Mouse (Mus musculus) gastrocnemius, postnatal 4 days (tissue): ENCODE data around the gene Tns4. TPM values are rescaled to one million over a fixed set of nuclear protein-coding genes. Genes with fewer than 3 reads are reported as not detected.

Source experiments
- DNase-seq, 2 experiments: peaks; one replicate each; pipeline ENCODE4 v3.0.0; 2021 to 2022; ENCODE audit warnings: low spot score in 2 of 2, mixed read lengths in 2 of 2
- total RNA-seq, 2 experiments: library from RNA; stranded (reverse); gene quantifications; 2 replicates each; pipeline ENCODE4 v1.2.3; 2021

Gene Tns4
- total RNA-seq, 2 experiments from 2014 or later = 0.13 TPM; not detected in 1

GRCm38 (mm10) chr11:99055571-99056452 lies 33.3 kb downstream of the Tns4 start:
- DNase-seq = peak in 1 of 2 experiments; percentile 75

DNA sequence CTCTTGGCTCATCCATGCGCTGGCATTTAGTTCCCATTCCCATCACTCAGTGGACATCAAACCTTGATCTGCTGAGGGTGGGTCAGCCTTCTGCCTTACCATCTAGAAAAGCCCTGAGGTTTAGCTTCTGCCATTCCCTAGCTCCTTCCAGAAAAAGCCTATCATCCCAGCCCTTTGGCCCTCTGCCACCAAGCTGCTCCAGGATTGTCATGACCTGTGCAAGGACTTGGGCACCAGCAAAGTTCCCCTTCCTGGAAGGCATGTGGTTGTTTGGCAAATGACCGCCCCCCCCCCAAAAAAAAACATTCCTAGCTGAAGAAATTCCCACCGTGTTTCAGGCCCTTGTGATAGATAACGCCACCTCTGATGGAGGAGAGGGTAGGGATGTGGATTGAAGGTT lies 34.0 kb downstream of the Tns4 start:
- DNase-seq = peak in 1 of 2 experiments; percentile 57

GRCm38 (mm10) chr11:99047643-99048042 lies 41.5 kb downstream of the Tns4 start:
- peak in 1 of 2 experiments; percentile 46 for DNase-seq

DNA sequence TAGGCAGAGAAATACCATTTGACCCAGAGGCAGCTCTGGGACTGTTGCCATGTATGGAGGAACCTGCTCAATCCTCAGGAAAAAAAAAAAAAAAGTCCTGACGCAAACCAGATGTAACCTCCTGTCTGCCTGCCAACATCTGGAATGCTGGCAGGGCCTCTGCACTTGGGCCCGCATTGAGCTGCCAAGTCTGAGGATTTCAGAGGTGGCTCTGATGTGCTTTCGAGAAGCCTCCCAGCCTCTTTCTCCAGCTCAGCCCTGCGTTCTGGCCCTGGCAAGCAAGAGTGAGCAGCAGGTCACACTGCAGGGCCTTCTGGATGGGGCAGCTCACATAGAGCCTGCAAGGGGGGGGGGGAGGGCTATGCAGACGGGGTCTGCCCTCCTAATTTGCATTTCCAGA lies 42.0 kb downstream of the Tns4 start:
- peak; percentile 73 to 86 for DNase-seq

DNA sequence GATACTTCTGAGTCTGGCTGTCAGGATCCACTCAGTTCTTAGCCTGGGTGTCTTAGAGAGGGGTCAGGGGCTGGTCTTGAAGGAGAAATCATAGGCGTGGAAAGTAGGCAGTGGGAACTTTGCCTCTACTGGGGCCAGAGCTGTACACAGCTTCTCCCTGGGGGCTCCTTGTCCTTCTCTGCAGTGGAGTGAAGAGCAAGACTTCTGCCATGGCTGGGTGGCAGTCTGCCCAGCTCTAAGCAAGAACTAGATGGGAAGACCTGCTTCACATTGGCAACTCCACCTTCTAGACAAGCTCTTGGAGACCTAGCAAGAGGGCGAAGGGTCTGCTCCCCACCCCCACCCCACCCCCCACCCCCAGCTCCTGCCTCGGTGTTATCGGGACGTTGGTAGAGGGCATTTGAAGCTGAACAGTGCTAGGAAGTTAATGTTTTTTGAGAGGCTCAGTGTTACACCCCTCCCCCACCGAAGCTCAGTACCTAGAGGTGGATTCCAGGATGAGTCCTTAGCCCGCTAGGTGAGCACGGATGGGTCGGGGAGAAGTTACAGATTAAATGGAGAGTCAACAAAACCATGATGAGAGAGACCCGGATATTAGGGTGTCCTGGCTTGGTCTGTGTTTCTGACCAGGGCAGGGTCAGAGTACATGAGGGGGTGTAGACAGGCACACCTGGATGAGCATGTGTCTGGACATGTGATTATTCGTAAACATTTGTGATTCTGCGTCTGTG lies 43.8 kb downstream of the Tns4 start:
- no peak for DNase-seq

DNA sequence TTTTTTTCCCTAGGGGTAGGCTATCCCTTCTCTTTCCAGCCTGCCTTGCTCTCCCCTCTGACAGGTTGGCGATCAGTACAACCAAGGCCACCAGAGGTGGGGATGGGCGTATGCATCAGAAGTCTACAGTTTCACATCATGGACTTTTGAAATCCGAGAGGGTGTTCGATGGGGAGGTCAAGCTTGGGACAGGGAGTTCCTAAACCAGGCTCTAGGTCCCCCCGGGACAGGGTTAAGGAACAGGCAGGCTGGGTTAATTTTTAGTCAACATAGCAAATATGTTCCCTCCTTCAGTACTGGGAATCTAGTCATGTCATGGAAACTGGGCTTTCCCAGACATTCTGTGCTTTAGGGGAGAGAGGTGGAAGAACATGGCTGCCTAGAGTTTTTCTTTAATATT lies 44.8 kb downstream of the Tns4 start:
- DNase-seq = no peak

DNA sequence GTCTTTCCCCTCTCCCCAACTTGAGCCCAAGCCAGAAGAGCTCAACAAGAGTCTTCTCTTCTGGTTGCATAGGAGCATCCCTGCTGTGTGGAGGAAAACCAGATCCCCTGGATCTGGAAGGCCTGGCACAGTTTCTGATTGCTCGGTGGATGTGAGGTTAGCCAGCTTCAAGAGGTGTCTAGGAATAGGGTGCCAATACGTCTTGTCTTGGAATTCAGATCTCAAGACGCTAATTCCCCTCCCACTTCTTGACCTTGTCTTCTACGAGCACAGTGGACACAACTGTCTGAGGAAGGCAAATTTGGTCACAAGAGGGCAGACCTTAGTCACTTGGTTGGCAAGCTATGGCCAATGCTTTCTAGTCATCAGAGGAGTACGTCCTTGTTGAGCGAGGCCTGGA lies 45.5 kb downstream of the Tns4 start:
- no peak for DNase-seq

DNA sequence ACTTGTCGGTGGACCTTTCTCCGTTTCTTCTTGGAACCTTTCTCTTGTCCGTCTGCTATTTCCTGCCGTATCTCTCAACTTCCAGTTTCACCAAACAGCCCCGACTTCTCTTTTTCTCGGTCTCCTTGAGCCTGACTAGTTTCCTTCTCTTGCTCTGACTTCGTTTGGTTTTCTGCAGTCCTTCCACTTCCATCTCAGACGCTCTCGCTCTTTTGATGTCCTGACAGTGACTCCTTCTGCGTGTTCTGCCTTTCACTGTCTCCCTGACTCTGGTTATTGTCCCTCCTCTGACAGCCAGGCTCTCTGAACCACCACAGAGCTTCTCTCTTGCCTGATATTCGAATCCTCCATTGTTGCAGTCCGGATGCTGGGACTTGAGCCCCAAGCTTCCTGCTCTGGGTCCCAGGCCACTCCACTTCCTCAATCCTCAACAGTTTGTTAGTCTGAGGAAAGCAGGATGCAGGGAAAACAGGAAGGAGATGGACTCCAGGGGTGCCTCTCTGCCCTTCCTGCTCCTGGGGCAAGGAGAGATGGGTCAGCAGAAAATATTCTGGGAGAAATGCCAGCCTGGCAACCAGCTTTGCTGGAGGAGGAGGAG lies 46.2 kb downstream of the Tns4 start:
- no peak for DNase-seq

DNA sequence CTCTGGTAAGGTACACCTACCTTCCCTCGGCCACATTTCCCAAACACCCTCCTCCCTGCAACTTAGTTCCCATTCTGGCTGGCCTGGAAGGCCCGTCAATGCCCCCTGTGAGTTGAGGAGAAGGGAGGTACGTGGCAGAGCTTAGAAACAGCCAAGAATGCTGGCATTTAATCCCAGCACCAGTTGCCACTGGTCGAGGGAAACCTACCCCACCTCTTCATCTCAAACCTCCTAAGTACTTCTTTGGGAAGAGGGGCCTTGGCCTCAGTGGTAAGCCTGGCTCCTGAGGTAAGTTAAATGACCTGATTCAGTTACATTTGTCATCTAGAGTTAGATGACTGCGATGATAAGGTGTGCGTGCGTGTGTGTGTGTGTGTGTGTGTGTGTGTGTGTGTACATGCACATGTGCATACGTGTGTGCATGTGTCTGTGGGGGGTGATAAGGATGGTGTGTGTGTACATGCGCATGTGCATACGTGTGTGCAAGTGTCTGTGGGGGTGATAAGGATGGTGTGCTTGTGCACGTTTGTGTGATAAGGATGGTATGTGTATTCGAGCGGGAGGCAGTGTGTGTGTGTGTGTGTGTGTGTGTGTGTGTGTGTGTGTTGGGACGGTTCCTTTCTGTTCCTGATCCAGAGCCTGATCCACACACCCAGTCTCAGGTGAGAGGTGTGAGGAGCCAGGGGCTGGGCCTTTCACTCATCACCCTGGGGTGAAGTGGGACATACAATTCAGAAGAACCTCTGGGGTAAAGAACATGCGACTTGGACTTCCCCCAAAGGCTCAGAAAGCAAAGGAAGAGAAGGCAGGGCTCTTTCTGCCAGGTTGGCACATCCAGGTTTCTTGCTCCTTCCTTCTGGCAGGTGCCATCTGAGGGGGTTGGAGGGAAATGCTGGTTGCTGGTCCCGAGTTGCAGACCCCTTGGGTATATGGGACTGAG lies 47.0 kb downstream of the Tns4 start:
- DNase-seq = no peak

- peak; percentile 85 to 87 for DNase-seq
Measured at GRCm38 (mm10) chr11:99041051-99041729, 47.9 kb downstream of the Tns4 start, which contains the start of gene Igfbp4. Gene Igfbp4 (plus strand): TSS chr11:99041244.

- peak in 1 of 2 experiments; percentile 52 for DNase-seq
Measured at GRCm38 (mm10) chr11:99040346-99040974, 48.6 kb downstream of the Tns4 start.

- peak; percentile 56 to 82 for DNase-seq
Measured at GRCm38 (mm10) chr11:99039782-99040181, 49.3 kb downstream of the Tns4 start.

- no peak for DNase-seq
Measured at GRCm38 (mm10) chr11:99036254-99036653, 52.9 kb downstream of the Tns4 start.

- DNase-seq = no peak
Measured at GRCm38 (mm10) chr11:99035350-99035749, 53.8 kb downstream of the Tns4 start.

- DNase-seq = no peak
Measured at GRCm38 (mm10) chr11:99026899-99027440, 62.1 kb downstream of the Tns4 start.

GRCm38 (mm10) chr11:99025878-99026277 lies 63.2 kb downstream of the Tns4 start:
- DNase-seq = no peak

DNA sequence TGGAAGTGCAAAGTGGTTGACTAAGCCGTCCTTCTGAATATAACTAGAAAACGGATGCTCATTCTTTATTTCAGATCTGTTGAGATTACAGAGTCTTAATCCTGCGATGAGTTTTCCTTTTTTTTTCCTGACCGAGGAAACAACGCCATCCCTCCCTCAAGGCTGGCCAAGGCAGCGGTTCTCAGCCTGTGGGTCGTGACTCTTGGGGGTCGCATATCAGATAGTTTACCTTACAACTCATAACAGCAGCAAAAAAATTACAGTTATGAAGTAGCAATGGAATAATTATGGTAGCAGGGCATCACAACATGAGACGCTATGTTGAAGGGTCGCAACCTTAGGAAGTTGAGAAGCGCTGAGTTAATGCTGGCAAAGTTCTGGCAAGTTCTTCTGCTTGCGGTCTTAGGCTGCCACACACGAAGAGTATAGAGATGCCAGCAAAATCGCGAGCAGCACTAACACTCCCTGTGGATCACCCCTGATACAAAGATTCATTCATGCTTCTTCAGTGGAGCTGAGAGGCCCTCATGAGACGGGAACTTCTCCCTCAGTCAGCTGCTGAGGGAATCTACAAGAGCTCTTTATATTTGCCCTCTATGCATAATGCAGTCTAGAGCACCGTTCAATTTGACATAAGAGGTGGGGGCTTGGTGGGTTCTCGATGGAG lies 64.5 kb downstream of the Tns4 start:
- DNase-seq = no peak
